Mouse (Mus musculus) hindbrain, embryonic 14.5 days (tissue): ENCODE data around the gene Nfkbie. TPM values are rescaled to one million over a fixed set of nuclear protein-coding genes. Genes with fewer than 3 reads are reported as not detected.

Source experiments
- ATAC-seq: fragments of 200-750 bp; cut with Nextera tagmentation; 2 replicates; pipeline ENCODE4 v1.8.0; 2017; ENCODE audit warnings: moderate number of reproducible peaks, mild to moderate bottlenecking, moderate TSS enrichment, moderate library complexity; ENCODE audit not compliant: low FRiP score
- DNase-seq: peaks from one replicate; pipeline ENCODE4 v3.0.0-alpha.2; 2015; ENCODE audit warnings: low spot score
- H3K27ac ChIP-seq: fragments of 300-500 bp; sonication (generic); 2 replicates; pipeline ENCODE4 v1.5.1; 2014; ENCODE audit warnings: mild to moderate bottlenecking, moderate library complexity
- H3K27me3 ChIP-seq: fragments of 300-500 bp; sonication (generic); 2 replicates; pipeline ENCODE4 v1.6.1; 2014; ENCODE audit warnings: mild to moderate bottlenecking, low read length, mixed read lengths; ENCODE audit not compliant: control insufficient read depth, insufficient read depth
- H3K36me3 ChIP-seq: fragments of 300-500 bp; sonication (generic); replicated peaks from 2 replicates; pipeline ENCODE4 v1.6.1; 2014; ENCODE audit not compliant: control insufficient read depth, insufficient read depth
- H3K4me1 ChIP-seq: fragments of 300-500 bp; sonication (generic); replicated peaks from 2 replicates; pipeline ENCODE4 v1.6.1; 2014; ENCODE audit warnings: antibody characterized with exemption, low read length, mixed read lengths; ENCODE audit not compliant: control insufficient read depth, insufficient read depth
- H3K4me2 ChIP-seq: fragments of 300-500 bp; sonication (generic); replicated peaks from 2 replicates; pipeline ENCODE4 v1.6.1; 2014; ENCODE audit warnings: mild to moderate bottlenecking, moderate library complexity
- H3K4me3 ChIP-seq: fragments of 300-500 bp; sonication (generic); replicated peaks from 2 replicates; pipeline ENCODE4 v1.5.1; 2014; ENCODE audit warnings: mild to moderate bottlenecking, low read length
- H3K9ac ChIP-seq: fragments of 300-500 bp; sonication (generic); 2 replicates; pipeline ENCODE4 v1.6.1; 2014
- H3K9me3 ChIP-seq: fragments of 300-500 bp; sonication (generic); 2 replicates; pipeline ENCODE4 v1.6.1; 2016; ENCODE audit warnings: low read length; ENCODE audit not compliant: control insufficient read depth
- WGBS: fragments of 180-500 bp; shearing (Covaris S2); extraction: QIAGEN DNeasy Blood & Tissue Kit; methylation state at CpG from one replicate; pipeline ENCODE4 v1.1.7; 2014; 5-methylcytosine and 5-hydroxymethylcytosine counted together
- polyA plus RNA-seq: library from polyadenylated mRNA; unstranded; fragments of >200 nt; fragmentation: Nextera tagmentation; extraction: Ambion mirVana; gene quantifications from 2 replicates; pipeline ENCODE4 v1.2.1, GENCODE M21; 2014

Gene Nfkbie
- polyA plus RNA-seq, 1 experiment from 2014 or later: 4.3 TPM

DNA sequence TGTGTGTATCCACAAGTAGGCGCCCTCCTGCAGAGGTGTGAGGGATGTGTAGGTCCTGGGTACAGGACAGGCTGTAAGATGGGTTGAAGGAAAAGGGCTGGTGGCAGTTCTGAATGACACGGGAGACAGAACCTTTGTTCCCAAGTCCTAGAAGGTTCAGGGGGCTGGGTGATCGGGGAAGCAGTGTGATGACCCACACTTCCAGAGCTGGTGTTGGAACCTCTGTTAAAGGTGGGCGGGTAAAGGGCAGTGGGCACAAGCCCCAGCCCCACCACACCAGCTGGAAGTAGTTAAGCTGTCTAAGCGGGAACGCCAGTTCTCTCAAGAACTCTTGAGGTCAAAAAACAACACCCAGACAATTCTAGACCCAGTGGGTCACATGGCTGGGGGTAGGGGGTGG lies 34.9 kb downstream of the Nfkbie start:
- no peak overlapping the region for H3K9ac ChIP-seq
- no peak for DNase-seq
- peaks cover 17% of the 10 kb centered on the region for H3K27me3 ChIP-seq
- H3K4me2 ChIP-seq: no peak overlapping the region
- H3K36me3 ChIP-seq: no peaks in the 10 kb centered on the region
- no peak overlapping the region for H3K27ac ChIP-seq
- no peak overlapping the region for H3K4me3 ChIP-seq
- 84% methylated on average over 6 of the region's 6 CpGs for WGBS
- H3K9me3 ChIP-seq: no peaks in the 10 kb centered on the region
- ATAC-seq: no peak
- H3K4me1 ChIP-seq: peaks cover 20% of the 10 kb centered on the region

- H3K9me3 ChIP-seq: no peaks in the 10 kb centered on the region
- no peak overlapping the region for H3K4me2 ChIP-seq
- no peak for DNase-seq
- WGBS: 49% methylated on average over 16 of the region's 16 CpGs
- ATAC-seq: no peak
- H3K27me3 ChIP-seq: peaks cover 17% of the 10 kb centered on the region
- no peaks in the 10 kb centered on the region for H3K36me3 ChIP-seq
- peak overlapping the region; percentile 28; the same call in 1 of the 2 replicates for H3K9ac ChIP-seq
- H3K27ac ChIP-seq: no peak overlapping the region
- no peak overlapping the region for H3K4me3 ChIP-seq
- peaks cover 19% of the 10 kb centered on the region for H3K4me1 ChIP-seq
Observed at GRCm38 (mm10) chr17:45591701-45592605, 36.5 kb downstream of the Nfkbie start.

DNA sequence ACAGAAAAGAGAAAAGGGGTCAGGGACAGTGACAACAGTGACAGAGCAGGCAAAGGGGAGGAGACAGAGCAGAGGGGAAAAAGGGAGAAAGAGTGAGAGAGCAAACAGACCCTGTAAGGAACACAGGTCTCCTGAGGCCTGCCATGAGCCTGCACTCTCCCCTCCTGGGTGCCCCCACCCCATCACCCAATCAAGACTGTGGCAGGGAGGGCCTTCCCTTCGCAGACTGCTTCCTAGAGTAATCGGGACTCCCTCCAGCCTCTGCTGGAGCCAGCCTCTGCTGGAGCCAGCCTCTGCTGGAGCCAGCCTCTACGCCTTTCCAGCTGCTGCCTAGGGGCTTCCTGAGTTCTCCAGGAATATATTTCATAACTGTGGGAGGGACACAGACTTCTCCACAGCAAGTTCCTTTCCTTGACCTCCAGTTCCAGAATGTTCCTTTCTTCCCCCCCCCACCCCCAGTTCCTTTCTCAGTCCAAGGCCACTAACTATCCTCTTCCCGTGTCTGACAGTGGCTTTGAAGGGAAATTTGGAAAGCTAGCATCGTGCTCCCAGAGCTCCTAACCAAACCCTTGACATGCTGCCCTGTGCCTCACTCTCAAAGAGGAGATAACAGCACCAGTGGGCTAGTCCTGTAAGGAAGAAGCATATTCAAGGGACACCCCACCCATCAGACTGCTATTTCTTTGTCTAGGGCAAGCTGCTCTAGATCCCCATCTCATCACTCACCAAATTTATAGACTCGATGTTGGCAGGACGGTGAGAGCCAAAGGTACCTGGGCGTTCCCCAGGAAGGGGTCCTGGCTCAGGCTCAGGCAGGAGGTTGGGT lies 37.3 kb downstream of the Nfkbie start:
- peak overlapping the region; percentile 91; the same call in 1 of the 2 replicates for H3K4me2 ChIP-seq
- no peak overlapping the region for H3K27ac ChIP-seq
- H3K9ac ChIP-seq: peak overlapping the region; percentile 28; the same call in 1 of the 2 replicates
- peaks cover 19% of the 10 kb centered on the region for H3K4me1 ChIP-seq
- 58% methylated on average over 8 of the region's 8 CpGs for WGBS
- ATAC-seq: no peak
- no peak for DNase-seq
- H3K36me3 ChIP-seq: no peaks in the 10 kb centered on the region
- peaks cover 17% of the 10 kb centered on the region for H3K27me3 ChIP-seq
- H3K9me3 ChIP-seq: no peaks in the 10 kb centered on the region
- no peak overlapping the region for H3K4me3 ChIP-seq

- Histone ChIP-seq H3K4me1 (peaks cover 19% of the 10 kb centered on the region), H3K4me3 (no peak overlapping the region), H3K27me3 (peaks cover 17% of the 10 kb centered on the region), H3K9me3 (no peaks in the 10 kb centered on the region), H3K9ac (no peak overlapping the region), H3K4me2 (peak overlapping the region; percentile 91), H3K36me3 (no peaks in the 10 kb centered on the region), H3K27ac (no peak overlapping the region)
- 29% methylated on average over 8 of the region's 8 CpGs for WGBS
- DNase-seq: no peak
- no peak for ATAC-seq
Observed at GRCm38 (mm10) chr17:45593479-45593878, 38.0 kb downstream of the Nfkbie start.

DNA sequence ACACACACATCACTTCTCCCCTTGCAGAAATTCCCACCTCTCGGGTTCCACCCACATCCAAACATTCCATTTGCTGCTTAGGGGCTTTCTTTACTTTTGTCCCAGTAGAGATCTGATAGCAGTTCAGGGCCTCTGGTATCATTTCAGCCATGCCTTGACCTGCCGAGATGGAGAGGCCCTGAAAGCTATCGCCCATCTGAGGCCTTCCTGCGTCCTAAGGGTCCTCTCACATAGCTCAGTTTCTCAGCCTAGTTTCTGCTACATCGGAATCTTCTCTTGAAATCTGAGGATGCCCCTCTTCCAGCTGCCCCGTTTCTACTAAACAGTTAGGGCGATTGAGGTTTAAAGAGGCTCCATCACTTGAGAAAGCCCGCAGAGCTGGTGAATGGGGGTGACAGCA lies 38.7 kb downstream of the Nfkbie start:
- 49% methylated on average over 8 of the region's 8 CpGs for WGBS
- DNase-seq (no peak), ATAC-seq (no peak)
- Histone ChIP-seq H3K4me1 (peaks cover 21% of the 10 kb centered on the region), H3K4me3 (peak overlapping the region; percentile 42; the same call in 1 of the 2 replicates), H3K9me3 (no peaks in the 10 kb centered on the region), H3K9ac (peak overlapping the region; percentile 61; the same call in 1 of the 2 replicates), H3K36me3 (no peaks in the 10 kb centered on the region), H3K27ac (no peak overlapping the region), H3K27me3 (peaks cover 17% of the 10 kb centered on the region), H3K4me2 (peak overlapping the region; percentile 91)

GRCm38 (mm10) chr17:45594881-45595735 lies 39.6 kb downstream of the Nfkbie start:
- H3K27me3 ChIP-seq: peaks cover 26% of the 10 kb centered on the region
- H3K9ac ChIP-seq: peak overlapping the region; percentile 61
- H3K4me3 ChIP-seq: peak overlapping the region; percentile 42
- ATAC-seq (peak; percentile 36; the same call in 1 of the 2 replicates), DNase-seq (no peak)
- H3K4me1 ChIP-seq: peaks cover 27% of the 10 kb centered on the region
- 1% methylated on average over 55 of the region's 58 CpGs for WGBS
- H3K9me3 ChIP-seq: no peaks in the 10 kb centered on the region
- H3K4me2 ChIP-seq: peak overlapping the region; percentile 91
- no peaks in the 10 kb centered on the region for H3K36me3 ChIP-seq
- no peak overlapping the region for H3K27ac ChIP-seq

DNA sequence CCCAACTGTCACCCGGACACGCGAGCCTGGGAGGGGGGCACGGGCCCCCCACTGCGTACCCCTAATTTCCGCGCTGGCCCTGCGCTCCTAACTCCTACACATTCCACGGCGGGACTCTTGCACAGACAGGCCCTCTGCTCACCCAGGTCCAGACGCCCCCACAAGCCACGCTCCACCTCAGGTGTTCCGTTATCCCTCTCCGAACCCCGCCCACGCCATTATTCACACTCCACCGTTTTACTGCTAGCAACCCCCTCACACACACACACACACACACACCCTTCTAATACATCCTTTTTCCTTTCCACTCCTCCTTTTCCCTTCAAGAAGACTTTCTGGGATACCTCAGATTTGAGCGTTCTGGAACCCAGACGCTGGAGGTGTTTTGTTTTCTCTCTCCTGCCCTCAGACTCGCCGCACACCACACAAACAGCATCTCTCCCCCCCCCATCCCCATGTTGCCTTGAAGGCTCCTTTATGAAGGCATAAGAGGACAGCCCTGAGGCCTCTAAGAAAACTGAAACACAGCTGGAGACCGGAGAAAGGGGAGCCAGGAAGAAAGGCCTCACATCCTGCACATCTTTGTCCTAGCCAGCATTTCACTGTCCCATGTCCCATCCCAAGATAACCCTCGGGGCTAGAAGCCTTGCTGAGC lies 40.4 kb downstream of the Nfkbie start:
- peaks cover 27% of the 10 kb centered on the region for H3K4me1 ChIP-seq
- no peak overlapping the region for H3K27ac ChIP-seq
- peak overlapping the region; percentile 61 for H3K9ac ChIP-seq
- peak; percentile 29; the same call in 1 of the 2 replicates for ATAC-seq
- H3K9me3 ChIP-seq: no peaks in the 10 kb centered on the region
- peak overlapping the region; percentile 91 for H3K4me2 ChIP-seq
- no peaks in the 10 kb centered on the region for H3K36me3 ChIP-seq
- 3% methylated on average over 23 of the region's 23 CpGs for WGBS
- peak overlapping the region; percentile 42 for H3K4me3 ChIP-seq
- no peak for DNase-seq
- H3K27me3 ChIP-seq: peaks cover 33% of the 10 kb centered on the region

DNA sequence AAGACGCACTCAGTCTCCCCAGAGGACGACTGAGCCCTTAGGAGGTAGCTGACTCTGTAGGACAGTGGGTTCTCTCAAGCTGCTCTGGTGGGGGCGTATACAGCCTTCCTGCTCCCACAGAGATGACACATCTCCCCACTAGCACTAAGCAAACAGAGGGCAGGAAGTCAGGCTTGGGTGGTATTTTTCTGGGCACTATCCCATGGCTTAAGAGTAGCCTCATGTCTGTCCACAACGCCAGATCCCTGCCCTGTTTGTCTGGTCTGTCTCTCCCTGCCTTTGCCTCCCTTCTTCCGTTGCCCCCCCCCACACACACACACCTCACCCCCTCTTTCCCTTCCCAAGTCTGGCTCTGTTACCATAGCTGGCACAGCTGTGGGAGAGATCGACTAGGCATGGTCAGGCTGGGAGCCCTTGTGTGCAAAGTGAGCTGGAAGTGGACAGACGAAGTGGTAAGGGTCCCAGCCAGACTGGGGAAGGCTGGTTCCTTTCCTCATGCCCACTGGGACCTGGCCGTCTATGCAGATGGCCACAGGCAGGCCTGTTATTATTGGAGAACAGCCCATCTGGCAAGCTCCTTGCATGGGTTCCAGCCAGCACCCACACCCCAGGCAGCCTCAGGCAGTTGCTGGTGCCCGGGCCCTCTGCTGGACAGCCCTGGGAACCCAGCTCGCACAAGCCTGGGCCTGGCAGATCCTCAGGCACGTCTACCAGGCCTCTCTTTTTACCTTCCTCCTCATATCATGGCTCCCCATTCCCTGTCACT lies 41.3 kb downstream of the Nfkbie start:
- WGBS: 23% methylated on average over 10 of the region's 11 CpGs
- peak overlapping the region; percentile 32 for H3K27ac ChIP-seq

More for the DNA sequence above, 41.3 kb downstream of the Nfkbie start:
- H3K9ac ChIP-seq: no peak overlapping the region
- no peak overlapping the region for H3K4me2 ChIP-seq
- H3K4me3 ChIP-seq: no peak overlapping the region
- no peaks in the 10 kb centered on the region for H3K9me3 ChIP-seq
- ATAC-seq: peak; percentile 56; the same call in 1 of the 2 replicates
- H3K36me3 ChIP-seq: no peaks in the 10 kb centered on the region
- no peak for DNase-seq
- H3K4me1 ChIP-seq: peaks cover 27% of the 10 kb centered on the region
- peaks cover 43% of the 10 kb centered on the region for H3K27me3 ChIP-seq
